Mouse (Mus musculus) kidney, embryonic 15.5 days (tissue): ENCODE measurements at regions not wholly inside any gene's neighbourhood (a gene's known extent, or its start where the extent isn't known, plus 50 kb on each side); places are given as distances from the start of the nearest gene placed in this dataset.

Source experiments
- ATAC-seq: fragments of 200-750 bp; cut with Nextera tagmentation; replicated peaks from 2 replicates; pipeline ENCODE4 v1.8.0; 2017; ENCODE audit warnings: moderate TSS enrichment; ENCODE audit not compliant: low FRiP score
- H3K27ac ChIP-seq: fragments of 300-500 bp; sonication (generic); 2 replicates; pipeline ENCODE4 v1.5.1; 2015; ENCODE audit warnings: mild to moderate bottlenecking, inconsistent platforms
- H3K27me3 ChIP-seq: fragments of 300-500 bp; sonication (generic); 2 replicates; pipeline ENCODE4 v1.6.1; 2015; ENCODE audit warnings: inconsistent platforms
- H3K36me3 ChIP-seq: fragments of 300-500 bp; sonication (generic); 2 replicates; pipeline ENCODE4 v1.6.1; 2015; ENCODE audit warnings: inconsistent platforms
- H3K4me1 ChIP-seq: fragments of 300-500 bp; sonication (generic); 2 replicates; pipeline ENCODE4 v1.6.1; 2015; ENCODE audit warnings: inconsistent platforms
- H3K4me2 ChIP-seq: fragments of 300-500 bp; sonication (generic); 2 replicates; pipeline ENCODE4 v1.6.1; 2015; ENCODE audit warnings: moderate library complexity, mild to moderate bottlenecking, inconsistent platforms
- H3K4me3 ChIP-seq: fragments of 300-500 bp; sonication (generic); replicated peaks from 2 replicates; pipeline ENCODE4 v1.5.1; 2015; ENCODE audit warnings: mild to moderate bottlenecking, inconsistent platforms
- H3K9ac ChIP-seq: fragments of 300-500 bp; sonication (generic); 2 replicates; pipeline ENCODE4 v1.6.1; 2015; ENCODE audit warnings: mild to moderate bottlenecking, inconsistent platforms
- H3K9me3 ChIP-seq: fragments of 300-500 bp; sonication (generic); replicated peaks from 2 replicates; pipeline ENCODE4 v1.6.1; 2016; ENCODE audit warnings: inconsistent platforms
- WGBS: fragments of 180-500 bp; shearing (Covaris S2); methylation state at CpG from one replicate; pipeline ENCODE4 v1.1.7; 2015; ENCODE audit warnings: mixed read lengths; 5-methylcytosine and 5-hydroxymethylcytosine counted together

DNA sequence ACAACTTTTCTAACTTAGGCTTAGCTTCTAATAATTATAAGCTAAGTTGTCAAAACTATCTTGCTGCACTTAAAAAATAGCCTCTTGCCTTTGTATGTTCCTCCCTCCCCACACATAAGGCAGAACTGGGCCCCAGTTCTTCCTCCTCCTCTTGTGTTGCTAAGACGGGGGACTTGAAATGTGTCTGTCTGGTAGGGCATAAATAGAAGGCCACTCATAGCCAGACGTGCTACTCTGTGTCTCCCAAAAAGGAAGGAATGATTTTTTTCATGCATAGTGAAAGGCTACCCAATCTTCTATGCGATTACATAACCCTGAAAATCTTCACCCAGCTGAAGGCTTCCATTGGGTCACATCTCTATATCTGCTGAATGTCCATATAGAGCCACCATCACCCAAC, 183.5 kb downstream of the Hsfy2 start:
- no peak overlapping the region for H3K27ac ChIP-seq

GRCm38 (mm10) chr1:56442835-56443234, 194.4 kb downstream of the Hsfy2 start:
- Histone ChIP-seq H3K36me3 (no peaks in the 10 kb centered on the region), H3K4me3 (no peak overlapping the region), H3K27ac (no peak overlapping the region), H3K4me1 (no peaks in the 10 kb centered on the region), H3K27me3 (no peaks in the 10 kb centered on the region), H3K9me3 (no peaks in the 10 kb centered on the region), H3K9ac (no peak overlapping the region), H3K4me2 (no peak overlapping the region)
- 70% methylated on average over 1 of the region's 1 CpGs for WGBS
- ATAC-seq: no peak

More for the DNA sequence above, 183.5 kb downstream of the Hsfy2 start:
- no peaks in the 10 kb centered on the region for H3K36me3 ChIP-seq
- H3K4me3 ChIP-seq: no peak overlapping the region
- H3K27me3 ChIP-seq: no peaks in the 10 kb centered on the region
- H3K9me3 ChIP-seq: no peaks in the 10 kb centered on the region
- H3K4me1 ChIP-seq: no peaks in the 10 kb centered on the region
- 80% methylated on average over 3 of the region's 3 CpGs for WGBS
- H3K9ac ChIP-seq: no peak overlapping the region
- no peak overlapping the region for H3K4me2 ChIP-seq
- no peak for ATAC-seq

- Histone ChIP-seq H3K4me1 (no peaks in the 10 kb centered on the region), H3K27ac (no peak overlapping the region), H3K36me3 (no peaks in the 10 kb centered on the region), H3K9me3 (no peaks in the 10 kb centered on the region), H3K9ac (no peak overlapping the region), H3K4me2 (no peak overlapping the region), H3K4me3 (no peak overlapping the region), H3K27me3 (no peaks in the 10 kb centered on the region)
- WGBS: 80% methylated on average over 1 of the region's 1 CpGs
- no peak for ATAC-seq
Observed at GRCm38 (mm10) chr1:56406786-56407185, 230.4 kb downstream of the Hsfy2 start.

DNA sequence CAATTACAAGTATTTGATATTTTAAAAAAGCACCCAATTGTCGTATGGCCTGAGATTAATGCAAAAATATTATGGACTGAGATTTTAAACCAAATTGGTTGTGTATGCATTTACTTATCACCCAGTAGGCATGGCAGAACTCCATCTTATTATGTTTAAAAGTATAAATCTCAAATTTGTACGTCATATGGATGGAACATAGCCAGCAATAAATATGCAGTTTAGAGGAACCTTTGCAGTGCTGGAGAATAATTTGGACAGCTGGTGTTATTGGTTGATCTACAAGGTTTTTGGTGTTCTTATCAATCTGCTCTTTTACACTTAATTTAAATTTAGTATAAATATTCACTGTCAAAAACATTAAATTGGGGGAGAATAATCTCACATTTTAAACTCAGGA, 233.9 kb downstream of the Hsfy2 start:
- H3K4me2 ChIP-seq: no peak overlapping the region
- no peak overlapping the region for H3K27ac ChIP-seq
- H3K9me3 ChIP-seq: no peaks in the 10 kb centered on the region
- no peak for ATAC-seq
- no peaks in the 10 kb centered on the region for H3K27me3 ChIP-seq
- no peaks in the 10 kb centered on the region for H3K4me1 ChIP-seq
- H3K36me3 ChIP-seq: no peaks in the 10 kb centered on the region
- 84% methylated on average over 2 of the region's 2 CpGs for WGBS
- no peak overlapping the region for H3K4me3 ChIP-seq
- no peak overlapping the region for H3K9ac ChIP-seq

- WGBS: 76% methylated on average over 6 of the region's 6 CpGs
- no peak overlapping the region for H3K4me3 ChIP-seq
- H3K27ac ChIP-seq: no peak overlapping the region
- H3K9me3 ChIP-seq: no peaks in the 10 kb centered on the region
- H3K9ac ChIP-seq: no peak overlapping the region
- H3K27me3 ChIP-seq: no peaks in the 10 kb centered on the region
- ATAC-seq: no peak
- H3K36me3 ChIP-seq: no peaks in the 10 kb centered on the region
- H3K4me1 ChIP-seq: no peaks in the 10 kb centered on the region
- no peak overlapping the region for H3K4me2 ChIP-seq
Observed at GRCm38 (mm10) chr1:56395832-56396231, 241.4 kb downstream of the Hsfy2 start.

DNA sequence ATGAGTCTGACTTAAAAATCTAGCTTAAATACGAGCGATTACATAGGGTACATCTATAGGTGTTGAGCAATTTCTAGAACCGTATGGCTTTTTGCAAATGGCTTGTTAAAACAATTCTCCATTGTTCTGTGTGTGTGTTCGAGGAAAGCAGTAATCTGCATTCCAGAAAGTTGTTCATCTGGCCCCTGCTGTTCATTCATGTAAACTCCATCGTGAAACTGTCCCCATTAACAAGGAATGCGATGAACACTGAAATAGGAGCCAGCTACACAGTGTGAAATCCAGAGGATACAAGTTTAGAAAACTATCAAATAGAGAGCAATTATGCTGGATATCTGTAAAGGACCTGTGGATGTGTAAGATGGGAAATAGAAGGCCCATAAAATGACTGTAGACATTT, 250.1 kb downstream of the Hsfy2 start:
- Histone ChIP-seq H3K9me3 (no peaks in the 10 kb centered on the region), H3K27me3 (no peaks in the 10 kb centered on the region), H3K9ac (no peak overlapping the region), H3K36me3 (no peaks in the 10 kb centered on the region), H3K27ac (no peak overlapping the region), H3K4me1 (no peaks in the 10 kb centered on the region), H3K4me3 (no peak overlapping the region), H3K4me2 (no peak overlapping the region)
- WGBS: 67% methylated on average over 6 of the region's 6 CpGs
- no peak for ATAC-seq

GRCm38 (mm10) chr1:56366319-56366718, 270.9 kb downstream of the Hsfy2 start:
- H3K36me3 ChIP-seq: no peaks in the 10 kb centered on the region
- H3K9ac ChIP-seq: no peak overlapping the region
- no peak overlapping the region for H3K27ac ChIP-seq
- H3K27me3 ChIP-seq: no peaks in the 10 kb centered on the region
- no peak for ATAC-seq
- H3K4me1 ChIP-seq: no peaks in the 10 kb centered on the region
- H3K9me3 ChIP-seq: no peaks in the 10 kb centered on the region
- WGBS: 86% methylated on average over 2 of the region's 2 CpGs
- no peak overlapping the region for H3K4me2 ChIP-seq
- H3K4me3 ChIP-seq: no peak overlapping the region

- no peak overlapping the region for H3K27ac ChIP-seq
- no peaks in the 10 kb centered on the region for H3K27me3 ChIP-seq
- no peak overlapping the region for H3K4me3 ChIP-seq
- H3K9me3 ChIP-seq: no peaks in the 10 kb centered on the region
- 59% methylated on average over 5 of the region's 5 CpGs for WGBS
- no peak overlapping the region for H3K4me2 ChIP-seq
- H3K9ac ChIP-seq: no peak overlapping the region
- H3K36me3 ChIP-seq: no peaks in the 10 kb centered on the region
- no peak for ATAC-seq
- H3K4me1 ChIP-seq: no peaks in the 10 kb centered on the region
Observed at GRCm38 (mm10) chr1:56360857-56361256, 276.4 kb downstream of the Hsfy2 start.

DNA sequence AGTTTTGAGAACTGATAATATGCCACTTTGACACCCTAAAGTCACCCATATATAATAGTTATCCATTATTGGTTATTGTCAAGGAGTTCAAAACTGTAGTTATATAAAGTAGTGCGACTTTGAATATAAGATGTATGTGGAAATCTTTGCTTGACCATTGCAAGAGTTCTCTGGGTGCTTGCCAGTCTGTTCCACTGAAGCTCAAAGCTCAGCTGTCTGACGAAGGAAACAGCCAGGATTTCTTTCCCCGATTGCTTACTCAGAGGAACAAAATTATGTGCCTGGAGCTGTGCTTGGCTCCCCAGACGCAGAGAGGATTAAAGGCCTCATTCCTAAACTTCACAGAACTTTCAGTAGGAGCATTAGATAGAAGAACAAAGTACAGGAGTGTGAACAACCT, 290.6 kb downstream of the Hsfy2 start:
- H3K9me3 ChIP-seq: no peaks in the 10 kb centered on the region
- ATAC-seq: no peak
- no peak overlapping the region for H3K27ac ChIP-seq
- no peaks in the 10 kb centered on the region for H3K36me3 ChIP-seq
- H3K4me1 ChIP-seq: no peaks in the 10 kb centered on the region
- no peak overlapping the region for H3K4me3 ChIP-seq
- H3K9ac ChIP-seq: no peak overlapping the region
- 70% methylated on average over 4 of the region's 4 CpGs for WGBS
- H3K4me2 ChIP-seq: no peak overlapping the region
- H3K27me3 ChIP-seq: no peaks in the 10 kb centered on the region

DNA sequence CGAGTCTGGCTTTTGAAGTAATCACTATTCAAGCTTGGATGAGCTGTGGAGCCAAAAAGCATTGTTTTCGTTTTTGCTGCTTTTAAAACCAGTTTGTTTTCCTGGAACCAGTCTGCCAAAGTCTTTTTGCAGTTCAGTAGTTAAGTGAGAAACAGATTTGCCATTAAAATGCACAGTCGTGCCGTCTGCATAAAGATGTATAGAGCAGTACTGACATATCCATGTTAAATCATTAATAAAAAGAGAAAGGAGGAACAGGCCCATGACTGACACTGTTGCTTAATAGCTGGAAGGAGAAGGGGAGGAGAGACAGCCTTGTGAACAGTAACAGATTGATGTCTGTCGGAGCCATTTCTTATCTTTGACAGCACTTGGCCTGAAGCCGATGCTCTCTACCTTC, 292.3 kb downstream of the Hsfy2 start:
- no peak overlapping the region for H3K9ac ChIP-seq
- 60% methylated on average over 6 of the region's 6 CpGs for WGBS
- ATAC-seq: no peak
- H3K27ac ChIP-seq: no peak overlapping the region
- H3K27me3 ChIP-seq: no peaks in the 10 kb centered on the region
- no peak overlapping the region for H3K4me3 ChIP-seq
- no peak overlapping the region for H3K4me2 ChIP-seq
- no peaks in the 10 kb centered on the region for H3K36me3 ChIP-seq
- H3K9me3 ChIP-seq: no peaks in the 10 kb centered on the region
- no peaks in the 10 kb centered on the region for H3K4me1 ChIP-seq

DNA sequence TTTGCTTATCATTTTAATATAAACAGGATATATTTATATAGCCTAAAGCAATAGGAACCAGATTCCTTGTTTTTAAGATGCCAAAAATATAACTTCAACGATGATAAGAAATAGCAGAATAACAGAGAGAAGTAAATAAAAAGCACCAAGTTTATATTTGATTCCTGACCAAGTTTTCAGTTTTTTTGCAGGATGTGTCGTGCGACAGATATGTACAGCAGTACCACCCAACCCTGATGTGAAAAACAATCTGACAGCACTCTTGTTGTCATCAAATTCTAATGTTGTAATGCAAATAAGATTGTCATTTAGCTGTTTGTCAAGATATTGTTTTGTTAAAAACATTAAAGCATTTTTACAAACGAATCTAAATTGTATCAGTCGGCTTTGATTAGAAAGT, 309.9 kb downstream of the Hsfy2 start:
- H3K36me3 ChIP-seq: no peaks in the 10 kb centered on the region
- no peaks in the 10 kb centered on the region for H3K9me3 ChIP-seq
- H3K4me2 ChIP-seq: no peak overlapping the region
- no peak overlapping the region for H3K27ac ChIP-seq
- no peak overlapping the region for H3K4me3 ChIP-seq
- no peak overlapping the region for H3K9ac ChIP-seq
- ATAC-seq: no peak
- WGBS: 85% methylated on average over 5 of the region's 5 CpGs
- H3K4me1 ChIP-seq: no peaks in the 10 kb centered on the region
- no peaks in the 10 kb centered on the region for H3K27me3 ChIP-seq

GRCm38 (mm10) chr1:56308586-56308985, 328.6 kb downstream of the Hsfy2 start:
- 82% methylated on average over 3 of the region's 3 CpGs for WGBS
- H3K36me3 ChIP-seq: no peaks in the 10 kb centered on the region
- ATAC-seq: no peak
- H3K4me2 ChIP-seq: no peak overlapping the region
- no peak overlapping the region for H3K4me3 ChIP-seq
- no peaks in the 10 kb centered on the region for H3K27me3 ChIP-seq
- no peaks in the 10 kb centered on the region for H3K4me1 ChIP-seq
- no peaks in the 10 kb centered on the region for H3K9me3 ChIP-seq
- H3K9ac ChIP-seq: no peak overlapping the region
- no peak overlapping the region for H3K27ac ChIP-seq

GRCm38 (mm10) chr1:56294391-56294790, 342.8 kb downstream of the Hsfy2 start:
- Histone ChIP-seq H3K4me3 (no peak overlapping the region), H3K9ac (no peak overlapping the region), H3K27me3 (no peaks in the 10 kb centered on the region), H3K9me3 (no peaks in the 10 kb centered on the region), H3K4me2 (no peak overlapping the region), H3K36me3 (no peaks in the 10 kb centered on the region), H3K27ac (no peak overlapping the region), H3K4me1 (no peaks in the 10 kb centered on the region)
- 73% methylated on average over 2 of the region's 2 CpGs for WGBS
- no peak for ATAC-seq
